Comparison of ENCODE assay signal across 14 mouse cellular contexts in genomic region chr7:137558871-137559270, GRCm38 (mm10).
A peak's percentile ranks its signal among the peaks of the same experiment; 100 is the strongest.
DNase-seq lines count a peak whose midpoint lies in the region; ATAC-seq lines count a peak whose summit lies in the region.
"Had no signal": no experiment of that assay in that cellular context is flagged by ENCODE, and none has a peak within 500 bp of the region (broad histone marks: within the 10 kb centered on the region; RNA-seq: fewer than 3 reads in every experiment).

No protein-coding gene starts in this region.

- no peak overlapping the region for H3K4me2 ChIP-seq in heart, embryonic 12.5 days
- H3K4me2 ChIP-seq: limb, embryonic 12.5 days; midbrain, embryonic 15.5 days had no signal

- no peaks in the 10 kb centered on the region for H3K4me1 ChIP-seq in heart, embryonic 12.5 days (replicated peaks)
- H3K4me1 ChIP-seq: midbrain, embryonic 15.5 days had no signal

- H3K27me3 ChIP-seq in heart, embryonic 12.5 days (replicated peaks): no peaks in the 10 kb centered on the region
- H3K27me3 ChIP-seq: limb, embryonic 12.5 days; midbrain, embryonic 15.5 days had no signal

- H3K36me3 ChIP-seq in heart, embryonic 12.5 days: no peaks in the 10 kb centered on the region
- H3K36me3 ChIP-seq: limb, embryonic 12.5 days; midbrain, embryonic 15.5 days had no signal

- peak; percentile 88; the same call in 1 of the 2 replicates for ATAC-seq in frontal cortex, adult (ENCODE audit: low TSS enrichment)
- ATAC-seq in heart, embryonic 12.5 days (ENCODE audit: insufficient number of reproducible peaks, low FRiP score): no peak
- ATAC-seq: midbrain, embryonic 15.5 days had no signal

- DNase-seq in frontal cortex, postnatal 14 days (ENCODE audit: low spot score in 2 of 2): peak; percentile 9 to 17
- peak; percentile 8 to 9 for DNase-seq in layer of hippocampus, postnatal 25 days (ENCODE audit: extremely low spot score in 1 of 2, low spot score in 1 of 2)
- peak; percentile 82 for DNase-seq in left cerebral cortex, postnatal 4 days
- DNase-seq in kidney, adult 11 months: no peak
- DNase-seq in cerebellum, postnatal 25 days: no peak
- DNase-seq: cerebellum, adult 2 months; heart, postnatal 14 days; thymus, adult 2 months had no signal

- WGBS in heart, embryonic 12.5 days: 68% methylated on average over 3 of the region's 3 CpGs

- intact Hi-C loops in left cerebral cortex, postnatal 4 days (cut with DNase I): no loop called here

- no peak overlapping the region for H3K27ac ChIP-seq in heart, embryonic 12.5 days (ENCODE audit: poor library complexity, severe bottlenecking)
- H3K27ac ChIP-seq: heart, adult 2 months; kidney, postnatal 0 days; limb, embryonic 12.5 days; midbrain, embryonic 15.5 days had no signal

- H3K9me3 ChIP-seq in heart, embryonic 12.5 days (replicated peaks): 0 out of 2 replicates have a peak, but pooled peaks cover 2% of the 10 kb centered on the region
- H3K9me3 ChIP-seq: limb, embryonic 12.5 days; midbrain, embryonic 15.5 days had no signal

- no peak overlapping the region for H3K4me3 ChIP-seq in heart, embryonic 12.5 days
- H3K4me3 ChIP-seq: heart, adult 2 months; limb, embryonic 12.5 days; midbrain, embryonic 15.5 days had no signal

- no peak overlapping the region for H3K9ac ChIP-seq in heart, embryonic 12.5 days
- H3K9ac ChIP-seq: limb, embryonic 12.5 days; midbrain, embryonic 15.5 days had no signal

Comparison
In these comparisons a context has a peak if more than half of its experiments do, and no peak if none do; other contexts are left out.
1. DNase-seq: peak in frontal cortex, postnatal 14 days (2 of 2), layer of hippocampus, postnatal 25 days (2 of 2) and left cerebral cortex, postnatal 4 days (single experiment); none in kidney, adult 11 months (single experiment) and cerebellum, postnatal 25 days (0 of 2).